Mouse (Mus musculus): ENCODE data around the gene Fxyd7.

- TF ChIP-seq CTCF (IDR thresholded peaks at IDR 0.05; ENCODE audit: low read depth) (no peak), EP300 (IDR thresholded peaks at IDR 0.05; ENCODE audit: low read depth) (no peak)
Observed at GRCm38 (mm10) chr7:30993986-30994385, 57.3 kb downstream of the Fxyd7 start.

All from heart, postnatal 0 days (tissue).